Mouse (Mus musculus) MEL (cell line): ENCODE measurements around the gene Hmgcs1.

Experiments
- CTCF ChIP-seq, 3 experiments: IDR thresholded peaks in 2 of 3; conservative IDR thresholded peaks in 1 of 3; 2 replicates each; pipeline ENCODE4 v1.5.1; 2011 to 2012; ENCODE audit warnings: low read length in 3 of 3, low read depth in 2 of 3, mild to moderate bottlenecking in 2 of 3, improper control_type of control experiment in 1 of 3, inconsistent platforms in 1 of 3, mixed read lengths in 1 of 3, moderate library complexity in 1 of 3; ENCODE audit not compliant: control insufficient read depth in 1 of 3, insufficient read depth in 1 of 3, poor library complexity in 1 of 3, severe bottlenecking in 1 of 3
- E2F4 ChIP-seq: IDR thresholded peaks from 2 replicates; pipeline ENCODE4 v1.6.1; 2011; ENCODE audit warnings: low read depth, low read length, improper control_type of control experiment, borderline replicate concordance
- EP300 ChIP-seq, 2 experiments: IDR thresholded peaks; 2 replicates each; pipeline ENCODE4 v1.6.1; 2011; ENCODE audit warnings: improper control_type of control experiment in 2 of 2, low read length in 2 of 2, low read depth in 1 of 2, mild to moderate bottlenecking in 1 of 2
- NELFE ChIP-seq: IDR thresholded peaks from 2 replicates; pipeline ENCODE4 v1.6.1; 2011; ENCODE audit warnings: low read depth, low read length, improper control_type of control experiment
- POLR2A ChIP-seq, 2 experiments: IDR thresholded peaks; 2 replicates each; pipeline ENCODE4 v1.6.1; 2011 to 2012; ENCODE audit warnings: low read length in 2 of 2, mild to moderate bottlenecking in 2 of 2, control low read depth in 1 of 2, improper control_type of control experiment in 1 of 2, low read depth in 1 of 2, moderate library complexity in 1 of 2; ENCODE audit not compliant: control insufficient read depth in 1 of 2, insufficient read depth in 1 of 2, poor library complexity in 1 of 2
- POLR2AphosphoS2 ChIP-seq: IDR thresholded peaks from 2 replicates; pipeline ENCODE4 v1.6.1; 2011; ENCODE audit warnings: low read length, improper control_type of control experiment
- RCOR1 ChIP-seq: IDR thresholded peaks from 2 replicates; pipeline ENCODE4 v1.6.1; 2012; ENCODE audit warnings: low read depth, mild to moderate bottlenecking, inconsistent platforms, low read length, improper control_type of control experiment
- SIN3A ChIP-seq: IDR thresholded peaks from 2 replicates; pipeline ENCODE4 v1.6.1; 2012; ENCODE audit warnings: low read length, improper control_type of control experiment, inconsistent platforms
- TBP ChIP-seq: IDR thresholded peaks from 2 replicates; pipeline ENCODE4 v1.8.0; 2011; ENCODE audit warnings: low read depth, low read length, improper control_type of control experiment
- ZNF384 ChIP-seq: IDR thresholded peaks from 2 replicates; pipeline ENCODE4 v1.6.1; 2012; ENCODE audit warnings: low read depth, mild to moderate bottlenecking, inconsistent platforms, low read length, improper control_type of control experiment

- TF ChIP-seq SIN3A (no peak), POLR2A (IDR thresholded peaks at IDR 0.05; ENCODE audit: control insufficient read depth in 1 of 2, insufficient read depth in 1 of 2, low read depth in 1 of 2, low read length in 2 of 2, poor library complexity in 1 of 2) (no peak), TBP (no peak), E2F4 (no peak), CTCF (IDR thresholded peaks at IDR 0.05 in 2 of 3, conservative IDR thresholded peaks at IDR 0.05 in 1 of 3; ENCODE audit: control insufficient read depth in 1 of 3, insufficient read depth in 1 of 3, low read depth in 2 of 3, low read length in 3 of 3, poor library complexity in 1 of 3, severe bottlenecking in 1 of 3) (no peak), RCOR1 (no peak), EP300 (IDR thresholded peaks at IDR 0.05; ENCODE audit: low read depth in 1 of 2, low read length in 2 of 2) (no peak), ZNF384 (no peak), POLR2AphosphoS2 (no peak), NELFE (no peak)
These were observed 20.1 kb downstream of the Hmgcs1 start for GRCm38 (mm10) chr13:119710268-119710610.
